26 mouse cellular contexts compared by ENCODE assay signal in the genomic region with DNA sequence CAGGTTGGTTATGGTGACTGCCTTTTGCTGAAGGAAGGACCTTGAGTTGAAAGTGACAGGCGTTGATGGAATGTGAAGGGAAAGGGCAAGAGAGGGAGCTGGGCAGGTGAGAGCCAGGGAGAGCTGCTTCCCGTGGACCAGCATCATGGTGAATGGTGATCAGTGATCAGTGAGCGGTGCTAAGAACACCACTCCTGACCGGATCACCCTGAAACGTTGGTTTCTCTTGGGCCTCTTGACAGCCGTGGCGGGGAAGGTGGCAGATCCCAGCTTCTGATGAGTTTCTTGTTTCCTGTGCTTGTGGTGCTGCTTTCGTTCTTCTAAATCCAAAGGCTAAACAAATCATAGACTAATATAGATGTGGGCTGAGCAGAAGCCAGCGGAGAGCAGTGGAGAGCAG.
"Had no signal": no experiment of that assay in that cellular context is flagged by ENCODE, and none has a peak within 500 bp of the region (broad histone marks: within the 10 kb centered on the region; RNA-seq: fewer than 3 reads in every experiment).

No protein-coding gene starts in this region.

- H3K27ac ChIP-seq: hindbrain, embryonic 10.5 days; hindbrain, embryonic 12.5 days; hindbrain, embryonic 14.5 days; intestine, embryonic 15.5 days; layer of hippocampus, adult 2 months; left cerebral cortex, adult 2 months; limb, embryonic 10.5 days; limb, embryonic 12.5 days; liver, embryonic 13.5 days had no signal

- H3K27me3 ChIP-seq: heart, embryonic 13.5 days; heart, embryonic 15.5 days; intestine, embryonic 15.5 days had no signal

- DNase-seq: forebrain, postnatal 0 days; gastrocnemius, postnatal 10 days; gastrocnemius, postnatal 25 days; heart, postnatal 14 days; heart, postnatal 4 days; kidney, adult 18-20 months; kidney, adult 8-10 months; kidney, postnatal 10 days; kidney, postnatal 25 days; kidney, postnatal 4 days; liver; liver, embryonic 13.5 days had no signal

- H3K36me3 ChIP-seq: heart, embryonic 15.5 days; hindbrain, embryonic 12.5 days; liver, embryonic 13.5 days had no signal

- H3K9me3 ChIP-seq: heart, embryonic 13.5 days; heart, embryonic 15.5 days; hindbrain, embryonic 10.5 days; hindbrain, embryonic 12.5 days; intestine, embryonic 15.5 days; limb, embryonic 10.5 days; limb, embryonic 12.5 days; liver, embryonic 13.5 days had no signal

- H3K4me3 ChIP-seq: heart, embryonic 13.5 days; heart, embryonic 15.5 days; hindbrain, embryonic 10.5 days; hindbrain, embryonic 12.5 days; intestine, embryonic 15.5 days; layer of hippocampus, adult 2 months; left cerebral cortex, adult 2 months; limb, embryonic 10.5 days; limb, embryonic 12.5 days; liver, embryonic 13.5 days had no signal

- H3K4me2 ChIP-seq: hindbrain, embryonic 12.5 days; hindbrain, embryonic 14.5 days; intestine, embryonic 15.5 days; limb, embryonic 12.5 days; liver, embryonic 11.5 days; liver, embryonic 13.5 days had no signal

- ATAC-seq: forebrain, postnatal 0 days; hindbrain, embryonic 16.5 days; inflammation-experienced regulatory T-cells, adult 6 months; intestine, embryonic 15.5 days; intestine, postnatal 0 days had no signal

- H3K9ac ChIP-seq: forebrain, postnatal 0 days; heart, embryonic 13.5 days; heart, embryonic 15.5 days; hindbrain, embryonic 12.5 days; hindbrain, embryonic 14.5 days; intestine, embryonic 15.5 days; liver, embryonic 13.5 days had no signal
